Mouse (Mus musculus) erythroblast, adult 5-6 weeks (primary cell): ENCODE results near the gene Lrrc43. TPM values are rescaled to one million over a fixed set of nuclear protein-coding genes. Genes with fewer than 3 reads are reported as not detected.
"Not testable (repeated sequence)": the region's sequence is repeated elsewhere in the genome, so short reads cannot be mapped to it uniquely, and the experiment has no call there.

Experiments used
- ATAC-seq: replicated peaks from 2 replicates; pipeline ENCODE4 v1.8.0; 2016; ENCODE audit warnings: moderate number of reproducible peaks, mild to moderate bottlenecking, moderate TSS enrichment, inconsistent platforms; ENCODE audit not compliant: poor library complexity, low FRiP score, severe bottlenecking
- total RNA-seq, 2 experiments: library from RNA; stranded (forward) in 1 of 2; stranded (reverse) in 1 of 2; fragments of 150-400 nt in 1 of 2; fragments of 200-764, 138-1000 nt in 1 of 2; gene quantifications; 2 replicates each; pipeline versions ENCODE4 v1.2.3 to v1.2.4; 2015 to 2017; ENCODE audit warnings: low replicate concordance in 2 of 2

Lrrc43 gene
- not detected in 2 replicates for total RNA-seq (2015; ENCODE audit: low replicate concordance)
- total RNA-seq (2017; ENCODE audit: low replicate concordance): not detected in 2 replicates

- no peak for ATAC-seq
Measured at GRCm38 (mm10) chr5:123489112-123489785, at the start of gene Lrrc43, which contains the start of gene Il31. Lrrc43 (plus strand) TSS chr5:123489305. Il31 (minus strand) TSS chr5:123489489.

- no peak for ATAC-seq
Measured at GRCm38 (mm10) chr5:123439312-123439711, 49.8 kb upstream of the Lrrc43 start.

- no peak for ATAC-seq
Measured at GRCm38 (mm10) chr5:123439941-123440340, 49.2 kb upstream of the Lrrc43 start.

GRCm38 (mm10) chr5:123440664-123441063 lies 48.4 kb upstream of the Lrrc43 start:
- no peak for ATAC-seq

GRCm38 (mm10) chr5:123442283-123442682 lies 46.8 kb upstream of the Lrrc43 start:
- no peak for ATAC-seq

- ATAC-seq: peak; percentile 70
Measured at GRCm38 (mm10) chr5:123444069-123444468, 45.0 kb upstream of the Lrrc43 start.

- no peak for ATAC-seq
Measured at GRCm38 (mm10) chr5:123444849-123445334, 44.2 kb upstream of the Lrrc43 start.

GRCm38 (mm10) chr5:123451886-123452285 lies 37.2 kb upstream of the Lrrc43 start:
- ATAC-seq: no peak

GRCm38 (mm10) chr5:123461420-123461819 lies 27.7 kb upstream of the Lrrc43 start:
- no peak for ATAC-seq

GRCm38 (mm10) chr5:123464638-123465037 lies 24.5 kb upstream of the Lrrc43 start:
- no peak for ATAC-seq

- ATAC-seq: no peak
Measured at GRCm38 (mm10) chr5:123470784-123471400, 18.2 kb upstream of the Lrrc43 start.

GRCm38 (mm10) chr5:123473817-123474216 lies 15.3 kb upstream of the Lrrc43 start:
- no peak for ATAC-seq

- ATAC-seq: no peak
Measured at GRCm38 (mm10) chr5:123487659-123488395, 1.3 kb upstream of the Lrrc43 start.

GRCm38 (mm10) chr5:123489935-123490334 lies 830 bp downstream of the Lrrc43 start:
- ATAC-seq: no peak

GRCm38 (mm10) chr5:123499717-123500116 lies 10.6 kb downstream of the Lrrc43 start:
- no peak for ATAC-seq

GRCm38 (mm10) chr5:123501973-123502372 lies 12.9 kb downstream of the Lrrc43 start:
- no peak for ATAC-seq

GRCm38 (mm10) chr5:123507936-123508723 lies 19.0 kb downstream of the Lrrc43 start:
- ATAC-seq: peak; percentile 74

- no peak for ATAC-seq
Measured at GRCm38 (mm10) chr5:123508921-123509320, 19.8 kb downstream of the Lrrc43 start.

GRCm38 (mm10) chr5:123510160-123510559 lies 21.1 kb downstream of the Lrrc43 start, which contains the start of gene B3gnt4:
B3gnt4 (plus strand) TSS chr5:123510460.
- no peak for ATAC-seq

GRCm38 (mm10) chr5:123511426-123511825 lies 22.3 kb downstream of the Lrrc43 start:
- ATAC-seq: not testable (repeated sequence)
